ENCODE assay signal across 11 mouse cellular contexts in genomic region chr2:50196681-50197080, GRCm38 (mm10).
DNase-seq lines count a peak whose midpoint lies in the region; ATAC-seq and TF ChIP-seq lines count a peak whose summit lies in the region.
"Had no signal": no experiment of that assay in that cellular context is flagged by ENCODE, and none has a peak within 500 bp of the region (broad histone marks: within the 10 kb centered on the region; RNA-seq: fewer than 3 reads in every experiment).

No protein-coding gene starts in this region.

- no peaks in the 10 kb centered on the region for H3K9me3 ChIP-seq in hindbrain, embryonic 16.5 days (ENCODE audit: control insufficient read depth, low read length)
- H3K9me3 ChIP-seq in hindbrain, embryonic 10.5 days = no peaks in the 10 kb centered on the region
- no peaks in the 10 kb centered on the region for H3K9me3 ChIP-seq in midbrain, embryonic 13.5 days
- no peaks in the 10 kb centered on the region for H3K9me3 ChIP-seq in midbrain, embryonic 10.5 days (replicated peaks)

- no peak overlapping the region for H3K9ac ChIP-seq in hindbrain, embryonic 16.5 days (ENCODE audit: low read depth, low read length)
- H3K9ac ChIP-seq in midbrain, embryonic 13.5 days (replicated peaks) = no peak overlapping the region

- H3K36me3 ChIP-seq in hindbrain, embryonic 16.5 days (ENCODE audit: control insufficient read depth, insufficient read depth, low read length) = no peaks in the 10 kb centered on the region
- no peaks in the 10 kb centered on the region for H3K36me3 ChIP-seq in hindbrain, embryonic 10.5 days
- no peaks in the 10 kb centered on the region for H3K36me3 ChIP-seq in midbrain, embryonic 13.5 days
- H3K36me3 ChIP-seq in midbrain, embryonic 10.5 days = no peaks in the 10 kb centered on the region
- H3K36me3 ChIP-seq in thymus, adult 2 months (ENCODE audit: control insufficient read depth, insufficient read depth, low read length) = no peaks in the 10 kb centered on the region

- H3K27ac ChIP-seq in hindbrain, embryonic 16.5 days (ENCODE audit: low read depth, low read length) = no peak overlapping the region
- no peak overlapping the region for H3K27ac ChIP-seq in hindbrain, embryonic 10.5 days
- no peak overlapping the region for H3K27ac ChIP-seq in midbrain, embryonic 13.5 days
- H3K27ac ChIP-seq in midbrain, embryonic 10.5 days (replicated peaks) = no peak overlapping the region
- H3K27ac ChIP-seq in thymus, adult 2 months (ENCODE audit: control insufficient read depth, insufficient read depth, low read length) = no peak overlapping the region
- H3K27ac ChIP-seq: gastrocnemius, adult 2 months had no signal

- TF ChIP-seq POLR2A in thymus, adult 2 months (IDR thresholded peaks at IDR 0.05; ENCODE audit: control insufficient read depth, extremely low read depth, insufficient read depth, low read length, poor library complexity) = no peak

- H3K4me1 ChIP-seq in hindbrain, embryonic 16.5 days (ENCODE audit: control insufficient read depth, insufficient read depth, low read depth, low read length) = no peaks in the 10 kb centered on the region
- H3K4me1 ChIP-seq in hindbrain, embryonic 10.5 days (replicated peaks) = no peaks in the 10 kb centered on the region
- H3K4me1 ChIP-seq in midbrain, embryonic 13.5 days (replicated peaks) = 0 out of 2 replicates have a peak, but pooled peaks cover 5% of the 10 kb centered on the region
- no peaks in the 10 kb centered on the region for H3K4me1 ChIP-seq in midbrain, embryonic 10.5 days
- no peaks in the 10 kb centered on the region for H3K4me1 ChIP-seq in thymus, adult 2 months (replicated peaks; ENCODE audit: control insufficient read depth, insufficient read depth, low read length)

- no peak for TF ChIP-seq CTCF in thymus, adult 2 months (IDR thresholded peaks at IDR 0.05; ENCODE audit: borderline replicate concordance, control insufficient read depth, extremely low read depth, insufficient read depth, low read length, poor library complexity)

- no peak overlapping the region for H3K4me3 ChIP-seq in hindbrain, embryonic 16.5 days (ENCODE audit: low read length)
- no peak overlapping the region for H3K4me3 ChIP-seq in hindbrain, embryonic 10.5 days
- H3K4me3 ChIP-seq in midbrain, embryonic 13.5 days (replicated peaks) = no peak overlapping the region
- no peak overlapping the region for H3K4me3 ChIP-seq in midbrain, embryonic 10.5 days
- H3K4me3 ChIP-seq in thymus, adult 2 months (ENCODE audit: control insufficient read depth, insufficient read depth, low read length) = no peak overlapping the region
- H3K4me3 ChIP-seq: gastrocnemius, adult 2 months had no signal

- H3K4me2 ChIP-seq in hindbrain, embryonic 16.5 days (ENCODE audit: low read length) = no peak overlapping the region
- H3K4me2 ChIP-seq in midbrain, embryonic 13.5 days (replicated peaks) = no peak overlapping the region

- 59% methylated on average over 1 of the region's 1 CpGs for WGBS in hindbrain, embryonic 16.5 days
- WGBS in hindbrain, embryonic 10.5 days = 89% methylated on average over 1 of the region's 1 CpGs
- 82% methylated on average over 1 of the region's 1 CpGs for WGBS in midbrain, embryonic 13.5 days
- WGBS in midbrain, embryonic 10.5 days = 97% methylated on average over 1 of the region's 1 CpGs
- 97% methylated on average over 1 of the region's 1 CpGs for WGBS in thymus, adult 2 months

- ATAC-seq in hindbrain, embryonic 16.5 days = peak; percentile 67; the same call in 1 of the 2 replicates
- 0 out of 2 replicates have a peak, but pooled peaks have one; percentile 9 for ATAC-seq in midbrain, embryonic 13.5 days
- ATAC-seq in megakaryocyte-erythroid progenitor cell, adult 5-6 weeks (replicated peaks; ENCODE audit: low FRiP score, low TSS enrichment, poor library complexity, severe bottlenecking) = no peak
- ATAC-seq: intestine, postnatal 0 days had no signal

- DNase-seq in hindbrain, embryonic 10.5 days (ENCODE audit: low spot score) = no peak
- no peak for DNase-seq in midbrain, embryonic 10.5 days (ENCODE audit: low spot score)
- peak; percentile 12 to 18 for DNase-seq in layer of hippocampus, postnatal 36 days
- DNase-seq in right cerebral cortex, postnatal 36 days (ENCODE audit: low spot score in 2 of 2) = peak; percentile 9 to 44
- DNase-seq in thymus, adult 2 months = no peak
- DNase-seq: gastrocnemius, adult 2 months; lung, postnatal 36 days had no signal

- H3K27me3 ChIP-seq in hindbrain, embryonic 16.5 days (replicated peaks; ENCODE audit: control insufficient read depth, insufficient read depth, low read length) = no peaks in the 10 kb centered on the region
- no peaks in the 10 kb centered on the region for H3K27me3 ChIP-seq in hindbrain, embryonic 10.5 days (ENCODE audit: insufficient read depth, poor library complexity, severe bottlenecking)
- H3K27me3 ChIP-seq in midbrain, embryonic 13.5 days = no peaks in the 10 kb centered on the region
- H3K27me3 ChIP-seq in midbrain, embryonic 10.5 days (ENCODE audit: low read depth, poor library complexity, severe bottlenecking) = no peaks in the 10 kb centered on the region
- H3K27me3 ChIP-seq in thymus, adult 2 months (ENCODE audit: control insufficient read depth, insufficient read depth, low read length) = no peaks in the 10 kb centered on the region

Comparison
In these comparisons a context has a peak if more than half of its experiments do, and no peak if none do; other contexts are left out.
1. DNase-seq: peak in layer of hippocampus, postnatal 36 days (2 of 2) and right cerebral cortex, postnatal 36 days (2 of 2); none in hindbrain, embryonic 10.5 days (single experiment), midbrain, embryonic 10.5 days (single experiment) and thymus, adult 2 months (single experiment).